Comparison of ENCODE assay signal across 18 mouse cellular contexts in the genomic region with DNA sequence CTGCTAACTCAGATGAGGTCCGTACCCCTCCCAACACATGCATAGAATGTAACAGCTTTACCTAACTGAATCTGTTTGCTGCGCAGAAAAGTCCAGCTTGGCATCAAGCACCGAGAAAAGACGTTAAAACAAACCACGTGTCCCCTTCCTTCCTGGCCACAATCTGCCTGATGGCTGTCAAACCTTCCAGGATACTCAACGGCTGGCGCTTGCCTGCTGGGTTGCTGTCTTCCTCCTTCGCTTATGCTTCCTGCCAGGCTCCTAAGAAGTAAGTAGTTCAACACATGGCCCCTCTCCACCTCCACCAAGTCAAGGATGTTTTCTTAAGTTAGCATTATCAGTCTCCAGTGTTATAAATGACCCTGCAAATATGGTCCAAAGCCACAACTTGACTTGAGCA. TPM values are rescaled to one million over a fixed set of nuclear protein-coding genes. Genes with fewer than 3 reads are reported as not detected.
"Had no signal": no experiment of that assay in that cellular context is flagged by ENCODE, and none has a peak within 500 bp of the region (broad histone marks: within the 10 kb centered on the region; RNA-seq: fewer than 3 reads in every experiment).

No protein-coding gene starts in this region.

- ATAC-seq: midbrain, embryonic 13.5 days had no signal

- H3K4me1 ChIP-seq: limb, embryonic 13.5 days; stomach, embryonic 15.5 days had no signal

- H3K27ac ChIP-seq: limb, embryonic 13.5 days; macrophage; midbrain, embryonic 13.5 days; stomach, embryonic 15.5 days had no signal

- H3K36me3 ChIP-seq: kidney, embryonic 15.5 days; limb, embryonic 13.5 days; midbrain, embryonic 13.5 days; stomach, embryonic 15.5 days had no signal

- H3K9me3 ChIP-seq: kidney, embryonic 15.5 days; midbrain, embryonic 13.5 days; stomach, embryonic 15.5 days had no signal

- DNase-seq: kidney, postnatal 36 days; left cerebral cortex, postnatal 4 days; lung, embryonic 14.5 days; lung, postnatal 14 days; right cerebral cortex, postnatal 14 days had no signal

- H3K27me3 ChIP-seq: kidney, embryonic 15.5 days; limb, embryonic 13.5 days; midbrain, embryonic 13.5 days; stomach, embryonic 15.5 days had no signal

- H3K4me3 ChIP-seq: kidney, embryonic 15.5 days; limb, embryonic 13.5 days; midbrain, embryonic 13.5 days; stomach, embryonic 15.5 days had no signal

- H3K4me2 ChIP-seq: kidney, embryonic 15.5 days; limb, embryonic 13.5 days; liver, embryonic 11.5 days; lung, embryonic 14.5 days; midbrain, embryonic 13.5 days; stomach, embryonic 15.5 days had no signal

- H3K9ac ChIP-seq: kidney, embryonic 15.5 days; limb, embryonic 13.5 days; lung, embryonic 14.5 days; midbrain, embryonic 13.5 days; stomach, embryonic 15.5 days had no signal

RNA-seq across cellular contexts. Expression of a gene that starts 9.7 kb away (rescaled TPM):
- total RNA-seq: layer of hippocampus, adult 18-20 months; layer of hippocampus, postnatal 10 days; left cerebral cortex, postnatal 10 days; left cerebral cortex, postnatal 4 days; midbrain, postnatal 0 days had no signal
- polyA plus RNA-seq: limb, embryonic 13.5 days; liver, embryonic 11.5 days; lung, embryonic 14.5 days; macrophage; midbrain, embryonic 13.5 days; midbrain, postnatal 0 days; neural tube, embryonic 14.5 days had no signal

RNA-seq across cellular contexts. Expression of a gene that starts 11.3 kb away (rescaled TPM):
- total RNA-seq: layer of hippocampus, adult 18-20 months; layer of hippocampus, postnatal 10 days; left cerebral cortex, postnatal 10 days; left cerebral cortex, postnatal 4 days; midbrain, postnatal 0 days had no signal
- polyA plus RNA-seq: limb, embryonic 13.5 days; liver, embryonic 11.5 days; lung, embryonic 14.5 days; macrophage; midbrain, embryonic 13.5 days; midbrain, postnatal 0 days; neural tube, embryonic 14.5 days; spleen, adult 2 months; urinary bladder, adult 2 months had no signal

RNA-seq across cellular contexts. Expression of a gene that starts 24.3 kb away (rescaled TPM):
- total RNA-seq: layer of hippocampus, adult 18-20 months; layer of hippocampus, postnatal 10 days; left cerebral cortex, postnatal 10 days; left cerebral cortex, postnatal 4 days; midbrain, postnatal 0 days had no signal
- polyA plus RNA-seq: limb, embryonic 13.5 days; lung, embryonic 14.5 days; macrophage; neural tube, embryonic 14.5 days; spleen, adult 2 months; urinary bladder, adult 2 months had no signal

RNA-seq across cellular contexts. Expression of a gene that starts 45.0 kb away (rescaled TPM):
- total RNA-seq: layer of hippocampus, adult 18-20 months; layer of hippocampus, postnatal 10 days; left cerebral cortex, postnatal 10 days; left cerebral cortex, postnatal 4 days had no signal
- polyA plus RNA-seq: kidney, embryonic 15.5 days; limb, embryonic 13.5 days; lung, embryonic 14.5 days; macrophage; midbrain, embryonic 13.5 days; neural tube, embryonic 14.5 days had no signal

RNA-seq across cellular contexts. Expression of a gene that starts 53.9 kb away (rescaled TPM):
- total RNA-seq: left cerebral cortex, postnatal 10 days; left cerebral cortex, postnatal 4 days; midbrain, postnatal 0 days had no signal
- polyA plus RNA-seq: midbrain, postnatal 0 days had no signal
